Mouse (Mus musculus) mouse embryonic stem cell (cell line): ENCODE measurements around the gene Agpat4.
"Not testable (repeated sequence)": the region's sequence is repeated elsewhere in the genome, so short reads cannot be mapped to it uniquely, and the experiment has no call there.

Source experiments
- in situ Hi-C, 2 experiments: fragments of 300-500 bp; cut with MboI; formaldehyde crosslinking; loops; 1 replicate in 1 of 2; 3 replicates in 1 of 2; pipeline ENCODE4 v1.14.3; 2019 to 2020; ENCODE audit warnings: low sequenced_read_pairs in 2 of 2, low pct_unique_long_range_greater_than_20kb in 1 of 2, mixed read lengths in 1 of 2; ENCODE audit not compliant: unreplicated experiment in 1 of 2

Agpat4 gene

DNA sequence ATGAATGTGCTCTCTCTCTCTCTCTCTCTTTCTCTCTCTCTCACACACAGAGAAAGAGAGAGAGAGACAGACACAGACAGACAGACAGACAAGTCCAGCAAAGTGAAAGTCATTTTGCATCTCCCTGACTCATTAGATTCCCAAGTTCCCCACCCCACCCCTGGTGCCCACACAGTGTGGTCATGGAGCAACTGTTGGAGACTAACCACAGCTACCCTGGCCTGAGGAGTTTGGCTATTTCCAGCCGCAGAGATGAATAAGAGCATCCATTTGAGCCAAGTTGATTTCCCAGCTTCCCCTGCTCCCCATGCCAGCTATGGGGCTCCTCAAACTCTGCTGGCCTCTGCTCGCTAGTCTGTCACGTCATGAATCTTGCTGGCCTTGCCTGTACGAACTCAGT, 91.0 kb downstream of the Agpat4 start:
- in situ Hi-C loops: no loop called here

DNA sequence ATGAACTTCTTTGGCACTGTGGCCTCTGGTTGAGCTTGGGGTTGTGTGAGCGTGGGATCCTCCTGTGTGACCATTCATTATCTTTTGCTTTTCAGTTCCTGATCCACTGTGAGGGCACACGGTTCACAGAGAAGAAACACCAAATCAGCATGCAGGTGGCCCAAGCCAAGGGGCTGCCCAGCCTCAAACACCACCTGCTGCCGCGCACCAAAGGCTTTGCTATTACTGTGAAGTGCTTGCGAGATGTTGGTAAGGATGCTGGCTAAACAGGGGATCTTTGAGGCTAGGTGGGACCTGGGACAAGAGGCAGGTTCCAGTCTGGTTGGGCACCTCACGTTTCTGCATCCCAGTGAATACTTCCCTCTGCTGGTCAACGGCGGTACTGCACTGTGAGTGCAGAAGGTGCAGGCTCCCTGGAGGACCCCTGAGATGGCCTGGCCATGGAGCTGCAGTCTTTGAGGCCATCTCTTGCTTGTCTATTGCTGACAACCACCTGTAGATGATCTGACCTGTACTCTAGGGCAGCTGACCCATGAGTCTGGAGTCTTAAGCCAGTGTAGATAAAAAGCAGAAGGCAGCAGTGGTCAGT, 92.1 kb downstream of the Agpat4 start:
- in situ Hi-C loops: loop anchor here (5.0 to 10.0 kb wide), 4 partner anchors 108 to 168 kb away; no protein-coding TSS in a partner anchor

DNA sequence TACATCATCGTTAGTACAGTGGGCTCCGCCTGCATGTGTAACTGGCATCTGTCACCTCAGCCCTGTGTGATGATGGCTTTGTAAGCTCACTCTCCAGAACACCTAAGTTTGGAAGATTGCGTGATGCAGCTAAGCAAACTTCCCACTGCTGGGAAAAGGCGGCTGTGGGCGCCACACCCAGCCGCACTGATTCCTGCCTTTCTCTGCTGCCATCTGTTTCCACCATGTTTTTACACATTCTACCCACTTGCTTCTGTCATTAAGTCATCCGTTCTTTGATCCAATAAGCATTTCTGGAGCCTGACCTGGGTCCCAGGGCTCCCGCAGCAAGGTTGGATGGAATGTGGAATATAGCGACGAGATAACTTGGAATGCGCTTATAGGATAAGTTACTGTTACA, 93.4 kb downstream of the Agpat4 start:
- in situ Hi-C loops: loop anchor here (5.0 to 10.0 kb wide), 4 partner anchors 110 to 170 kb away; no protein-coding TSS in a partner anchor

DNA sequence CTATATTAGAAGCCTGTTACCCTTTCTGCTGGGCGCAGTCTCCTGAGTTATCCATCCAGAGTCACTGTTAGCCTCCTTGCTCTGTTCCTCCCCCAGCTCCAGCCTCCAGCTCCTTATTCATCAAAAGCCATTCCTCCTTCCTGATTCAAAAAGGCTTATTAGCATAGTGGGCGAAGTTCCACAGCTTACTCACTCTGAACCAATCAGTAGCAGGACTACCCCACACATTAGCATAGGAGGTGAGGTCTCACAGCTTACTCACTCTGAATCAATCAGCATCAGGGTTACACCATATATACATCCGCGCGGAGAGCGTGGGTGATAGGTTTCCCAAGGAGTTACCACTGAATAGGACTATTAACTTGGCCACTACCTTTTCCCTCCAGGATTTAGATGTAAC, 93.8 kb downstream of the Agpat4 start:
- in situ Hi-C loops: loop anchor here (5.0 to 10.0 kb wide), 4 partner anchors 110 to 170 kb away; no protein-coding TSS in a partner anchor

DNA sequence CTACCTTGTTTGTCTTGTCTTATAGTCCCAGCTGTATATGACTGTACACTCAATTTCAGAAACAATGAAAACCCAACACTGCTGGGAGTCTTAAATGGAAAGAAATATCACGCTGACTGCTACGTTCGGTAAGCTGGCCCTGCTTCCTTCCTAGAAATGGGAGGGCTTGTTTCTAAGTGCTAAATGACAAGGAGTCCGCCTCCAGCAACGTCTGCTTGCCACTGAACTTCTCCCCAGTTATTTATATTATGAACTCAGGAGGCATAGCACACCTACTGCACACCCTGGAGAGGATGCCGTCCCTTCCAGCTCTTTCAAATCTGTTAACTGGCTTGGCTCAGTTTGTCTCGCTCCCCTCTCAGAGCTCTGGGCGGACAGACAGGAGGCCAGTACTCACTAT, 94.9 kb downstream of the Agpat4 start:
- in situ Hi-C loops: loop anchor here (5.0 to 10.0 kb wide), 4 partner anchors 111 to 171 kb away; no protein-coding TSS in a partner anchor

DNA sequence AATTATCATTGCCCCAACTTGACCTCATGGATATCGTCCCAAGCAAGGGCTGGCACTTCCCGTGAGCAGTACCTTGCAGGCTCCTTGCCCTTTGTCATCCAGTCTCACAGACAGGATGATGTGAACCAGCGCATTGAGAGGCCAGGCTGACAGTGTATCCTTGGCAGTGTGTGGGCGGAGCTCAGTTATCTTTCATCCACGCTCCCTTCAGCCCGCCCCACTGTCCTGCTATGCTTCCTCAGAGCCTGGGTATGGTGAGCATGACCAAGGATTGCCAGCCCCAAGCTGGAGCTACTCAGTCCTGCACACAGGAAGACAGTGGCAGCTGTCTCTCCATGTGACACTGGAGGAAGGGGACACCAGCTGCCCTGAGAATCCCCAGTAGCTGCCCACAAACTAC, 97.7 kb downstream of the Agpat4 start:
- in situ Hi-C loops: loop anchor here (10.0 kb wide), 2 partner anchors 149 to 171 kb away; no protein-coding TSS in a partner anchor

DNA sequence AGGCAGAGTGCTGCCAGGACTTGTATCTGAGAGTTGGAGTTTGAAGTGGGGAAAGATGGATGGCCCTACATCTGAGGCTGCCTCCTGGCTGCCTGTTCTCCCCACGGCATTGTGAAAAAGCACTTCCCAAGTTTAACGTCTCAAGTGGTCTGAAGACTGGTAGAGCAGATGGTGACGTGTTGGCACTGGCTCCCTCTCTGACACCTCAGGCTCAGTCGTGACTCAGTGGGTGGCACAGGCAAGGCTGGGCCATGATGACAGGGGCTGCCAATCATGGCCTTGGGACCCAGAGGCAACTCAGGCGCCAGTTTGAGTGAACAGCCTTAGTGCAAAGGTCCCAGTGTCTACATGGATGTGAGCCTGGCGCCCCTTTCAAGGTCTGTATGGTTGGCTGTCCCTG, 103.4 kb downstream of the Agpat4 start:
- in situ Hi-C loops: no loop called here

DNA sequence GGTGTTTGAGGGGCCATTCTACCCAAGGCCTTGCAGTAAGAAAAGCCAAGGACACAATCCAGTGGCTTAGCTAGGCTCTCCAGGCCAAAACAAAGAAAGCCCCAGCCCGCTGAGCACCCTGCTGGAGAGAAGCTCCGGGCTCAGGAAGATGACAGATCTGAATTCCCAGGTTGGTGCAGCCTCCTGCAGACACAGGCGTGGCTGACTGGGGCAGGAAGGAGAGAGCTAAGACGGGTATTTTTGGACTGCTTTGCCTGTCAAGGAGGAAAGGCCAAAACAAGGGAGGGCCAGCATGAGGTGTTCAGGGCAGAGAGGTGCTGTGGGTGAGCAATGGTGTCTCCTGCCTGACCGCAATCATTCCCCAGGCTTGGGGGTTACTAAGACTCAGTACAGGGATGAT, 105.2 kb downstream of the Agpat4 start:
- in situ Hi-C loops: no loop called here

DNA sequence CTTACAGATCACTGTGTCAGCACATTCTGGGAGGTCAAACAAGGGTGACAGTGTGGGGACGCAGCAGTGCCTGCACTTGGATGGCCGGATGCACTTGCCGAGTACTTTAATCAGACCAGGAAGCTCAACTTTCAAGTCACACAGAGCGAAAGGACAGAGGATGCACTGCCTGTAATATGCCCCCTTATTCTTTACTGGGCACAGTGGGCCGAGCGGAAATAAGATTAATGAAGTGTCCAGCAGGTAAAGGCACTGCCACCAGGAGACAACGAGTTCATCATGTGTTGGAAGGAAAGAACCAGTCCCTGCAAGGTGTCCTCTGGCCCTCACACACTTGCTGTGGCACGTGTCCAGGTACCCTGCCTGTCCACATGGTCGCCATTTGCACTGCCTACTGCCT, 105.6 kb downstream of the Agpat4 start:
- in situ Hi-C loops: no loop called here

DNA sequence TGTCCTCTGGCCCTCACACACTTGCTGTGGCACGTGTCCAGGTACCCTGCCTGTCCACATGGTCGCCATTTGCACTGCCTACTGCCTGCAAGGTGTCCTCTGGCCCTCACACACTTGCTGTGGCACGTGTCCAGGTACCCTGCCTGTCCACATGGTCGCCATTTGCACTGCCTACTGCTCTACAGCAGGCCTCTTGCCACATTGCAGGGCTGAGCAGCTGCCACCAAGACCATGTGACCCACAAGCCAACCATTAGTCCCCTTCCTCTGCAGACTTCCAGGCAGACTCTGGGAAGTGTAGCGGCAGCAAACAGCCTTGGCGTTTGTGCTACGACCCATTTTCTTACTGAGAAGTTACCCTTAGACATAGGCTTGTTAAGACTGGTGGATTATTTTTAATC, 106.0 kb downstream of the Agpat4 start:
- in situ Hi-C loops: not testable (repeated sequence)

DNA sequence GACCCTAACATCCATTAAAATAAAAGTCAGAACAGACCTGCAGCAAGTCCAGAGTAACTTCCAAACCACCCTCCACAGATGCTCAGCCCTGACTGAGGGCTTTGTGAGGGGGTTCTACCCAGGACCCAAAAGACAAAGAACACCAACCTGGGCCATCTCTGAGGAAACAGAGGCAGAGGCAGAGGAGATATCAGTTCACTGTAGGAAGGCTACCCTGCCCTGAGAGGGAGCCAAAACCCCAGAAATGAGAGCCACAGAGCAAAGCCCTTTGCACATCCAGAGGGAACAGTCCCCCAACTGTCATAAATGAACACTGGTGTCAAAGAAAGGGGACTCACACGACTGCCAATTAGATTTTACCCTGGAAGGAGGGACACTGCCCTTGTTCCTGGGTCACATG, 106.7 kb downstream of the Agpat4 start:
- in situ Hi-C loops: no loop called here

DNA sequence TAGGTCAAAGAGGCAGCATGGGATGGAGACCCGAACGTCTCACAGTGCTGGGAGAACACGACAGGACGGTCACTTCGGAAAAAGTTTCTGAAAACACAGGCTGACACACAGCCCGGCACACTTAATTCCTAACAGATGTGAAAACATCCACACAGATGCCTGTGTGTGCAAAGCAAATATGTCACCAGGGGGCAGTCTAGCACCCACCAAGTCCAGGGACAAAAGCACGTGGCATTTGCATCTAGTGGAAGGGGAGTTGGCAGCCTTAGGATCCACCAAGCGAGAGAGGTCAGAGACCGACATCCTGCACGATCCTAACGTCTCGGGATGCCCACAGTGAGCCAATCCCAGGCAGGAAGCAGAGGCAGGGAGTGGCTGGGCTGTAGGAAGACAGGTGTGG, 108.0 kb downstream of the Agpat4 start:
- in situ Hi-C loops: no loop called here

DNA sequence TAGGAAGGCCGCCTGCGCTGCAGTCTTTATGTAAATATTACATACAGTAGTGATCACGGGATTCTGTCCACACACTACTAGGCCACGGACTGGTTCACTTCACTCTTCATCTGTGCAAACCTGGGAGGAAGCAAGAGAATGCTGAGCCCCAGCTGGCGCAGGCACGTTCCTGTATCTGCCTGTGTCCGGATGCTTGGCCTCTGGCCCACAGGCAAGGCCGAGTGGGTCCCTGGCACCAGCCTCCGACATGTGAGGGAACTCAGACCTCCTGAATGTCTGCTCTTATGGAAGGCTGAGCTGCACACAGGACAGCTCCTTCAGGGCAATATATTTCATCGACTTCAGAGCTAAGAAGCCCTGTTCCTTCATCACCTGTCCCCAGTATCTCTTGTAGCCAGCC, 109.5 kb downstream of the Agpat4 start:
- in situ Hi-C loops: no loop called here

DNA sequence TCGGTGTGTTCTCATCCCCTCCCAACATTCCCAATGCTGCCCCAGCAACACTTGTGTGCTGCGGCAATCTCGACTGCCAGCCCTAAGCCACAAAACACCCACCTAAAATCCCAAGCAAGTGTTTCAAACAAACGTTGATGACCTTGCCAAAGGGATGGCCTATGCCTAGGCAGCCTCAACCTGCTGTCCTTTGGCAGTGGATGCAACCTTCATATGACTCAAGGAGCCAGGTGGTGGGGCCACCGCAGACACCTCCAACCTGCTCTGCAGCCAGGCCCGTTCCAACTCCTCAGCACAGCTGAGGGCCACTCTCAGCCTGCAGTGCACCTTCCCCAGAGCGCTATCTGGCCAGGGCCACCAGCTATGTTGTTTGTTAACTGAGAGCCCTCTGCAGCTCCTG, 110.0 kb downstream of the Agpat4 start:
- in situ Hi-C loops: no loop called here

DNA sequence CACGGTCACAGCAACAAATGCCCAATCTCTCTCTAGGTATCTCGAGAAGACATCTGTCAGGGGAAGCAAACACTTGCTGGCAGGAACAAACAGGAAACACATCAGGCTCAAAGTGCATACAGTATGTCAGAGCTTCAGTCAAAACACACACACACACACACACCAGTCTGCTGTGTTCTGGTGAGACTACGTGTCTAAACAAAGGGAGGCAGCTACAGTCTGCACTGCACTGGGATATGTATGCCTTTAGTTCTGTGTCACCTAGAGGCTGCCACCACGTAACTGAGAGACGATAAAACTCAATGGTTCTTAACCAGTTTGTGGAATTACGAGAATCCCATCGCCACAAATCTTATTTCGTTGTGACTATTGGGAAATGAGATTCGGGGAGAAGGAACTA, 111.3 kb downstream of the Agpat4 start:
- in situ Hi-C loops: no loop called here

DNA sequence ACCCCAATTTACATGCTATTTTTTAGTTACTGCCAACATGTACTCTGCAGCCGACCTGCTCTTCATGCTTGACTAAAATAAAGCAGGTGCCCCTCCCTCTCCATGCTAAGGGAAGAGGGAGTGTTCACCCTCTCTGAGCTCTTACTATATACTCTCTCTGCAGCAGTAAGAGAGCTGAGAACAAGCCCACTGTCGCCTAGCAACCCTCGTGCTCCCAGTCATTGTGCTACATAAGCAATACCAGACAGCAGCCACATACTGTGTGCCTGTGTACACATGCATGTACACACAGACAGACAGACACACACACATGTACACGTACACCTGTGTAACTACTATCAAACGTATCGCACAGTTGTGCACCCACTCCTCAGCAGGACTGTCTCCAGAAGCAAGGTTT, 111.7 kb downstream of the Agpat4 start:
- in situ Hi-C loops: no loop called here

DNA sequence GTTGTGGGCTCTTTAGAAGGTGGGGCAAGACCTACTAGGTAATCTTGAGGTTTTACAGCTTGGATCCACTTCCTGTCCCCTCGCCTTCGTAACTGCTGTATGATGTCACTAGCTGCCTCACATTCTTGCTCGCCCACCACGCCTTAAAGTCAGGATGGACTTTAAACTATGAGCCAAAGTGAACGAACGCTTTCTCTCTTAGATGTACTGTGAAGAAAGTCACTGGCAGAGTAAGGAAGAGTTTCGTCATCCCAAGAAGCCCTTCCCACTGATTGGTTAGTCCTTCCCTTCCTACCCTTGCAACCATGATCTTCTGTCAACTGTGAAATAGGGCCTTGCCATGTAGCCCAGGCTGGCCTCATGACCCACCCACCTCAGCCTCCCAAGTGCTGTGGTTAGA, 112.6 kb downstream of the Agpat4 start:
- in situ Hi-C loops: no loop called here

DNA sequence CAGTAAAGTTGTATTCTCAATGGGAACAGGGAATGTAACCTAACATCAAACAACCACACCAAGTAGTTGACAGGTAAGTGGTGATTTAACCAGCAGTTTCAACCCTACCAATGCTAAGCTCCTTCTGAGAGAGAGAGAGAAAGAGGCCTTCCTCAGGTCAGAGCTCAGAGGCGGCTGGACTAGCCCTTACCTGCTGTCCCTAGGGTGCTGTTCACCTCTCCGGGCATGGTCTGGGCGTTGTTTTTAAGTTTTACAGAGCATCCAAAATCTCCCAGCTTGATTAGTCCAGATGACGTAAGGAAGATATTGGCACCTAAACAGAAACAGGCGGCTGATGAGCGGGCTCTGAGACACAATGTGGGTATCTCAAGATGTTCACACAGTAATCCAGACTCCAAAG, 114.2 kb downstream of the Agpat4 start:
- in situ Hi-C loops: no loop called here

DNA sequence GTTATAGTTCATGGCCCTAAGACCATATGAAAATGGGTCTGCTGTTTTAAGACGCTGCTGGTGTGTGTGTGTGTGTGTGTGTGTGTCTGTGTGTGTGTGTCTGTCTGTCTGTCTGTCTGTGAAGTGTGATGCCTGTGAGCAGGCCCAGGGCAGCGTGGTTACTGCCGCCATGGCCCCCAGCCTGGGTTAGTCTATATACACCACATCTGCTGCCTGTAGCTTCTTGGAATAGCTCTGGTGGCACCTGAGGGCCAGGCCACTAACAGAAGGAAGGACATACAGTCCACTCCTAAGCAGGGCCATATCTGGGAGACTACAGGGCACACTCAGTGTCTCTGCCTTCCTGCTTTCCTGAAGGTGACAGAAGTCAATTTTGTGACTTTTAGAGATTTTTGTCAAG, 122.2 kb downstream of the Agpat4 start:
- in situ Hi-C loops: no loop called here

DNA sequence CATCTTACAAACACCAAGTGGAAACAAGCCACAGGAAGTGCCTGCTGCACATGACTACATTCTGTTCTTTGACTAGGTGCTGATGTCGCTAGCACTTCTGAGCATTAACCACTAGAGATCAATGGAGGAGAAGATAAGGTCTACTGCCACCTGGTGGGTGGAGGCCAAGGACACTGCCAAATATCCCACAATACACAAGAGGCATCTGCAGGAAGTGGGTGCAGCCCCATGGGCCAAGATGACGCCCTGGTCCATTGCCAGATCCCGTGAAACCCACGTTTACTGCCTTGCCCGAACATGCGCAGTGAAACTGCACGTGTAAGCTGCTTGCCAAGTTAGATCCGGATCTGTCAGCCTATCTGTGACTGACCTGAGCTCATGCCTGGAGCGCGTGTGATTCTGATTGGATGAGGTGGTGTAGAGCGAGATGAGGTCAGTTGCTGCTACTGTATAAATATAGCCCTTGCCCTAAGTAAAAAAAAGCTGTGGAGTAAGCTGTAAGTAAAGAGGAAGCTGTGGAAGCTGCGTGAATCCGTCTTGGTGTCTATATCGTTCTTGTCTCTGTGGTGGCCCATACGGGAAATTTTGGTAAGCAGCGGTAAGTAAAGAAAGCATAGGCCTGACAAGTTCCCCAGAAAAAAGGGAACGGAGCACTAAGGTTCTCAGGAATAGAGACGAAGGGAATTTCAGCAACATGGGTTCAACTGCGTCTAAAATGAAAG, 131.4 kb downstream of the Agpat4 start:
- in situ Hi-C loops: no loop called here
